Mouse (Mus musculus) CD4-positive, CD25-positive, alpha-beta regulatory T cell, adult 4 months (primary cell): ENCODE data around the gene Gse1. TPM values are rescaled to one million over a fixed set of nuclear protein-coding genes. Genes with fewer than 3 reads are reported as not detected.

Source experiments
- ATAC-seq: one replicate; pipeline ENCODE4 v1.8.0; 2017
- polyA plus RNA-seq, 2 experiments: library from polyadenylated mRNA; unstranded; fragments of 100-300 nt; shearing (Covaris generic); gene quantifications; one replicate each; pipeline ENCODE4 v1.2.1; 2017

Gene Gse1
- polyA plus RNA-seq, 2 experiments from 2014 or later, result 2.2 to 4.2 TPM

GRCm38 (mm10) chr8:120378306-120378705 lies 150.1 kb downstream of the Gse1 start:
- ATAC-seq, result no peak

GRCm38 (mm10) chr8:120379015-120379414 lies 150.8 kb downstream of the Gse1 start:
- ATAC-seq, result no peak

- no peak for ATAC-seq
Observed at GRCm38 (mm10) chr8:120381865-120382264, 153.6 kb downstream of the Gse1 start.

GRCm38 (mm10) chr8:120382436-120383203 lies 154.4 kb downstream of the Gse1 start:
- ATAC-seq, result no peak

GRCm38 (mm10) chr8:120383204-120383560 lies 154.9 kb downstream of the Gse1 start:
- ATAC-seq, result no peak

GRCm38 (mm10) chr8:120383713-120384112 lies 155.5 kb downstream of the Gse1 start:
- no peak for ATAC-seq

GRCm38 (mm10) chr8:120384745-120385144 lies 156.5 kb downstream of the Gse1 start:
- ATAC-seq, result no peak

- ATAC-seq, result no peak
Observed at GRCm38 (mm10) chr8:120388246-120388645, 160.0 kb downstream of the Gse1 start.

- ATAC-seq, result no peak
Observed at GRCm38 (mm10) chr8:120390598-120390997, 162.3 kb downstream of the Gse1 start.

GRCm38 (mm10) chr8:120391856-120392255 lies 163.6 kb downstream of the Gse1 start:
- no peak for ATAC-seq

GRCm38 (mm10) chr8:120393085-120393484 lies 164.8 kb downstream of the Gse1 start:
- ATAC-seq, result no peak

GRCm38 (mm10) chr8:120393871-120394275 lies 165.6 kb downstream of the Gse1 start:
- ATAC-seq, result no peak

- no peak for ATAC-seq
Observed at GRCm38 (mm10) chr8:120395892-120396291, 167.6 kb downstream of the Gse1 start.

GRCm38 (mm10) chr8:120396756-120397155 lies 168.5 kb downstream of the Gse1 start:
- peak; percentile 86 for ATAC-seq

GRCm38 (mm10) chr8:120397444-120398411 lies 169.5 kb downstream of the Gse1 start:
- ATAC-seq, result no peak

GRCm38 (mm10) chr8:120399212-120399934 lies 171.1 kb downstream of the Gse1 start:
- ATAC-seq, result no peak

- ATAC-seq, result no peak
Observed at GRCm38 (mm10) chr8:120401216-120401615, 173.0 kb downstream of the Gse1 start.

GRCm38 (mm10) chr8:120401712-120402111 lies 173.5 kb downstream of the Gse1 start:
- ATAC-seq, result no peak

GRCm38 (mm10) chr8:120403606-120404269 lies 175.5 kb downstream of the Gse1 start:
- ATAC-seq, result peak; percentile 43

- no peak for ATAC-seq
Observed at GRCm38 (mm10) chr8:120404609-120405036, 176.4 kb downstream of the Gse1 start.

- ATAC-seq, result no peak
Observed at GRCm38 (mm10) chr8:120406008-120406632, 177.9 kb downstream of the Gse1 start.
